Mouse (Mus musculus): ENCODE data around the gene Btnl6. TPM values are rescaled to one million over a fixed set of nuclear protein-coding genes. Genes with fewer than 3 reads are reported as not detected.
"Not testable (repeated sequence)": the region's sequence is repeated elsewhere in the genome, so short reads cannot be mapped to it uniquely, and the experiment has no call there.

Btnl6 gene
- polyA plus RNA-seq, 1 experiment from 2014 or later, result not detected

DNA sequence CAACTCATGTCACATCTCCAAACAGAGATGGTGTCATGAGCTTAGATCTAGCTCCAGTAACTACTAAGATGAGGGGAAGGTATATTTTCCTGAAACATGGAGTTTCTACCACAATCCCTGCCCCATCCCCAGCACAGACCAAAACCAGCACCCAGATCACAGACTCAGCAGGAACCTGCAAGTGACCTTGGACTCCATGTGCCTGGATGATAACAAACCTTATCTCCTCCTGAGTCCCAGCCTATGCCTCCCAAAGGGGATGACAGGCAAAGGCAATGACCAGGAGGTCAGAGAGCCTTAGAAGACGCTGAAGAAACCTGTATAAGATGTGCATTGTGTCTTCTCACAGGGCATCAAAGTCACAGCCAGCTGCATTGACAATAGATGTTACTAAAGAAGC, 1.8 kb upstream of the Btnl6 start:
- H3K4me2 ChIP-seq (ENCODE audit: low read length), result no peak overlapping the region
- H3K36me3 ChIP-seq (ENCODE audit: control insufficient read depth, insufficient read depth, low read length), result no peaks in the 10 kb centered on the region
- H3K27ac ChIP-seq (ENCODE audit: low read depth, low read length), result no peak overlapping the region
- DNase-seq (ENCODE audit: low spot score) (no peak), ATAC-seq (no peak)
- H3K4me1 ChIP-seq (ENCODE audit: control insufficient read depth, insufficient read depth, low read length), result no peaks in the 10 kb centered on the region
- H3K9me3 ChIP-seq (replicated peaks; ENCODE audit: control insufficient read depth, low read length), result no peaks in the 10 kb centered on the region
- H3K9ac ChIP-seq (ENCODE audit: low read length), result no peak overlapping the region
- H3K27me3 ChIP-seq (replicated peaks; ENCODE audit: control insufficient read depth, insufficient read depth, low read length), result no peaks in the 10 kb centered on the region
- WGBS, result 56% methylated on average over 1 of the region's 1 CpGs
- no peak overlapping the region for H3K4me3 ChIP-seq (ENCODE audit: low read depth, low read length)

DNA sequence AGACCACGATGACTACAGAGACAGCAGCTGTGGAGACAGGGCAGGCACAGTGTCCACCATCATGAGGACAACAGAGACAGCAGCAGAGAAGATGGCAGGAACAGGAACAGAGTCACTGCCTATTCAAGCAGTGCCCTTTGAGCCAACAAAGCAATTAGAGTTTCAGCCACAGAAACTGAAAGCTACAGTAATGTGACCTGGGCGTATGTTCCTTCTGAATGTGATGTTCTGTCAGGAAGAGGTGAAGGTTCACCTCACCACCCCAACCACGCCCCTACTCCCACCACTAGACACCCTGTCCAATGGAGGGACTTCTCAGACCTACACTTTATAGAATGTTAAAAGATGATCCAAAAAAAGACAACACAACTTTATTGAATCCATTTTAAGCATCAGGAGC, 1.4 kb upstream of the Btnl6 start:
- not testable (repeated sequence) for ATAC-seq; DNase-seq (ENCODE audit: low spot score); H3K27ac ChIP-seq (ENCODE audit: low read depth, low read length); H3K36me3 ChIP-seq (ENCODE audit: control insufficient read depth, insufficient read depth, low read length); H3K27me3 ChIP-seq (replicated peaks; ENCODE audit: control insufficient read depth, insufficient read depth, low read length); H3K9me3 ChIP-seq (replicated peaks; ENCODE audit: control insufficient read depth, low read length); H3K4me2 ChIP-seq (ENCODE audit: low read length); H3K9ac ChIP-seq (ENCODE audit: low read length); H3K4me1 ChIP-seq (ENCODE audit: control insufficient read depth, insufficient read depth, low read length); H3K4me3 ChIP-seq (ENCODE audit: low read depth, low read length)
- 74% methylated on average over 3 of the region's 3 CpGs for WGBS

DNA sequence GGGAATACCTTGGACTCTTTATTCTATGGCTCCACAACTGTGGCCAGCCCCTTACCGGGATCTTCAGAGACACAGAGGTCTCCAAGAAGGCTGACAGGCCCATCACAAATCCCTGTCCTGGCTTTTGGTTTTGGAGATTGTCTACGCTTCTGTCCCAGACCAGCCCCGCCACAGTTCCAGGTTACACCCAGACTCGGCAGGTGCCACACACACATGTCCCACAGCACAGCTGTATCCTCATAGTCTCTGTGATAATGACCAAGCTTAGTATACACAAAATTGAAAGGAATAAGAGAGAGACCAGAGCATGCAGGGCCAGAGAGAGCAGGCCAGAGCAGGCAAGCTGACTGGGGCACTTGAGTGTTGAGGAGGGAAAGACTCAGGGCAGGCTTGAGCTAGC, 643 bp upstream of the Btnl6 start:
- 91% methylated on average over 4 of the region's 4 CpGs for WGBS
- no peaks in the 10 kb centered on the region for H3K9me3 ChIP-seq (replicated peaks; ENCODE audit: control insufficient read depth, low read length)
- H3K27ac ChIP-seq (ENCODE audit: low read depth, low read length), result no peak overlapping the region
- DNase-seq (ENCODE audit: low spot score) (no peak), ATAC-seq (no peak)
- H3K27me3 ChIP-seq (replicated peaks; ENCODE audit: control insufficient read depth, insufficient read depth, low read length), result no peaks in the 10 kb centered on the region
- no peak overlapping the region for H3K4me2 ChIP-seq (ENCODE audit: low read length)
- H3K4me1 ChIP-seq (ENCODE audit: control insufficient read depth, insufficient read depth, low read length), result no peaks in the 10 kb centered on the region
- H3K4me3 ChIP-seq (ENCODE audit: low read depth, low read length), result no peak overlapping the region
- no peak overlapping the region for H3K9ac ChIP-seq (ENCODE audit: low read length)
- H3K36me3 ChIP-seq (ENCODE audit: control insufficient read depth, insufficient read depth, low read length), result no peaks in the 10 kb centered on the region

DNA sequence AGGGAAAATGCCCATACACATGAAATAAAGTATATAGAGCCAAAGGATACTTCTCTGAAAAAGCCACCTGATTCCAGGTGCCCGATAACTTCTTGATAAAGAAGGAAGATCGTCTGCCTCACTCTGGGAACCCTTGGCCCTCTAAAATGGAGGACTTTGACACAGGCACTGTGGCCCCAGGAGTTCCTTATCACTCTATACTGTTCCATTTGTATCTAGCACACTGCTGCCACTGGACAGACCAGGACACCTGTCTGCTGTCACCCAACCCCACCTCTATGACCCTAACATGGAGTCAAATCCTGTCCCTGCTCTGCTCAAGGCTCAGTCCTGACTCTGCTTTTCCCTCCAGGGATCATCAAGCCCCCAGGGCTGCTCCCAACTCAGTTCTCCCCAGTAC, 638 bp downstream of the Btnl6 start:
- Histone ChIP-seq H3K27ac (ENCODE audit: low read depth, low read length) (no peak overlapping the region), H3K9me3 (replicated peaks; ENCODE audit: control insufficient read depth, low read length) (no peaks in the 10 kb centered on the region), H3K4me2 (ENCODE audit: low read length) (no peak overlapping the region), H3K4me1 (ENCODE audit: control insufficient read depth, insufficient read depth, low read length) (no peaks in the 10 kb centered on the region), H3K36me3 (ENCODE audit: control insufficient read depth, insufficient read depth, low read length) (no peaks in the 10 kb centered on the region), H3K9ac (ENCODE audit: low read length) (no peak overlapping the region), H3K27me3 (replicated peaks; ENCODE audit: control insufficient read depth, insufficient read depth, low read length) (no peaks in the 10 kb centered on the region), H3K4me3 (ENCODE audit: low read depth, low read length) (no peak overlapping the region)
- no peak for DNase-seq (ENCODE audit: low spot score)
- no peak for ATAC-seq
- 77% methylated on average over 2 of the region's 2 CpGs for WGBS

DNA sequence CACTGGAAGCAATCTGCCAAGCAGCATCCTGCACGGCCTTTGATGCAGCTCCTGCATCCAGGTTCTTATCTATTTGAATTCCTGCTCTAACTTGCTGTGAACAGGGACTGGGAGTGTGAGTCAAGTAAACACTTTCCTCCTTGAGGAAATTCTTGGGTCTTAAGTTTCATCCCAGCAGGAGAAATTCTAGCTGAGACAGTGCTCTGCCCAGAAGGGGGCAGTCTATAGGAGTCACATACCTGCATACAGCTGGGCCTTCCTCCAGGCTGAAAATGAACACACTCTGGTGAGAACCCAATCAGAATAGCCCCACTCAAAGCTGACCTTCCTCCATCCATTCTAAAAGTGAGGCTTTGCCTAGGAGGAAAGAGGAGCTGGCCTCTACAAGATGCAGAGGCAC, 5.4 kb downstream of the Btnl6 start:
- H3K27me3 ChIP-seq (replicated peaks; ENCODE audit: control insufficient read depth, insufficient read depth, low read length); H3K4me1 ChIP-seq (ENCODE audit: control insufficient read depth, insufficient read depth, low read length); H3K4me3 ChIP-seq (ENCODE audit: low read depth, low read length); H3K36me3 ChIP-seq (ENCODE audit: control insufficient read depth, insufficient read depth, low read length); H3K27ac ChIP-seq (ENCODE audit: low read depth, low read length); DNase-seq (ENCODE audit: low spot score); ATAC-seq; H3K4me2 ChIP-seq (ENCODE audit: low read length); H3K9me3 ChIP-seq (replicated peaks; ENCODE audit: control insufficient read depth, low read length); H3K9ac ChIP-seq (ENCODE audit: low read length): not testable (repeated sequence)
- WGBS, result 85% methylated on average over 1 of the region's 1 CpGs

DNA sequence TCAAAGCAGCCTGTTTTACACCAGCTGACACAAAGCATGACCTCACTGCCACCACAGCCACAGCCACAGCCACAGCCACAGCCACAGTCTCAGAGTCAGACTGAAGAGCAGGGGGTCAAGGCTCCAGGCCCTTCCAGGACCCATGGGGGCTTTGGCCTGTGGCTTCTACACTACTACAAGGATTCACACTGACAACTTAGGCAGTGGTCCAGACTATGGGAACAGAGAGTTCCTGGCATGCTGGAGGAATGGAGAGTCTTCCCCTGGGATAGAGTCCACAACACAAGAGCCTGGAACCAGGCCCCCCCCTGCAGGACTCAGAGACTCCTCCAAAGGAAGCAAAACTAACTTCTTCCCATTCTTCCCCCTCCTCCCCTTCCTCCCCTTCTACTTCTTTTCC, 9.6 kb downstream of the Btnl6 start:
- H3K4me1 ChIP-seq (ENCODE audit: control insufficient read depth, insufficient read depth, low read length), result no peaks in the 10 kb centered on the region
- H3K27ac ChIP-seq (ENCODE audit: low read depth, low read length), result no peak overlapping the region
- ATAC-seq (no peak), DNase-seq (ENCODE audit: low spot score) (no peak)
- no peak overlapping the region for H3K4me3 ChIP-seq (ENCODE audit: low read depth, low read length)
- no peak overlapping the region for H3K4me2 ChIP-seq (ENCODE audit: low read length)
- no peaks in the 10 kb centered on the region for H3K27me3 ChIP-seq (replicated peaks; ENCODE audit: control insufficient read depth, insufficient read depth, low read length)
- no peaks in the 10 kb centered on the region for H3K9me3 ChIP-seq (replicated peaks; ENCODE audit: control insufficient read depth, low read length)
- H3K9ac ChIP-seq (ENCODE audit: low read length), result no peak overlapping the region
- no peaks in the 10 kb centered on the region for H3K36me3 ChIP-seq (ENCODE audit: control insufficient read depth, insufficient read depth, low read length)

DNA sequence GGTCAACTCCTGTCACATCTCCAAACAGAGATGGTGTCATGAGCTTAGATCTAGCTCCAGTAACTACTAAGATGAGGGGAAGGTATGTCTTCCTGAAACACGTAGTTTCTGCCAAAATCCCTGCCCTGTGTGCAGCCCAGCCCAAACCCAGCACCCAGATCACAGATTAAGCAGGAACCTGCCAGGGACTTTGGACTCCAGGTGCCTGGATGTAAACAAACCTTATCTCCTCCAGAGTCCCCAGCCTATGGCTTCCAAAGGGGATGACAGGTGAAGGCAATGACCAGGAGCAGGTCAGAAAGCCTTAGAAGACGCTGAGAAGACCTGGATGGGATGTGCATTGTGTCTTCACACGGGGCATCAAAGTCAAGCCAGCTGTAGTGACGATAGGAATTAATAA, 19.4 kb downstream of the Btnl6 start:
- H3K27me3 ChIP-seq (replicated peaks; ENCODE audit: control insufficient read depth, insufficient read depth, low read length); H3K9me3 ChIP-seq (replicated peaks; ENCODE audit: control insufficient read depth, low read length); H3K4me1 ChIP-seq (ENCODE audit: control insufficient read depth, insufficient read depth, low read length); H3K9ac ChIP-seq (ENCODE audit: low read length); H3K36me3 ChIP-seq (ENCODE audit: control insufficient read depth, insufficient read depth, low read length); DNase-seq (ENCODE audit: low spot score); H3K4me3 ChIP-seq (ENCODE audit: low read depth, low read length); H3K27ac ChIP-seq (ENCODE audit: low read depth, low read length); H3K4me2 ChIP-seq (ENCODE audit: low read length); ATAC-seq: not testable (repeated sequence)
- WGBS, result 88% methylated on average over 2 of the region's 4 CpGs

DNA sequence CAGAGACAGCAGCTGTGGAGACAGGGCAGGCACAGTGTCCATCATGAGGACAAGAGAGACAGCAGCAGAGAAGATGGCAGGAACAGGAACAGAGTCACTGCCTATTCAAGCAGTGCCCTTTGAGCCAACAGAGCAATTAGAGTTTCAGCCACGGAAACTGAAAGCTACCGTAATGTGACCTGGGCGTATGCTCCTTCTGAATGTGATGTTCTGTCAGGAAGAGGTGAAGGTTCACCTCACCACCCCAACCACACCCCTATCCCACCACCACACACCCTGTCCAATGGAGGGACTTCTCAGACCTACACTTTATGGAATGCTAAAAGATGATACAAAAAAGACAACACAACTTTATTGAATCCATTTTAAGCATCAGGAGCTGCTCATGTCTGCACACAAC, 19.8 kb downstream of the Btnl6 start:
- ATAC-seq, result not testable (repeated sequence)
- 80% methylated on average over 3 of the region's 3 CpGs for WGBS

DNA sequence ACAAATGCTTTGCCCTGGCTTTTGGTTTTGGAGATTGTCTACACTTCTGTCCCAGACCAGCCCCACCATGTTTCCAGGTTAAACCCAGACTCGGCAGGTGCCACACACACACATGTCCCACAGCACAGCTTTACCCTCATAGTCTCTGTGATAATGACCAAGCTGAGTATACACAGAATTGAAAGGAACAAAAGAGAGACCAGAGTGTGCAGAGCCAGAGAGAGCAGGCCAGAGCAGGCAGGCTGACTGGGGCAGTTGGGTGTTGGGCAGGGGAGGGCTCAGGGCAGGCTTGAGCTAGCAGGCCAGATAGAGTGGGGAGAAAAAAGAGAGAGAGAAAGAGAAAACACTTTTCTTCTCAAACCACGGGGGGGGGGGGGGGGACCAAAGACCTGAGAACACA, 20.6 kb downstream of the Btnl6 start:
- Histone ChIP-seq H3K9ac (ENCODE audit: low read length) (no peak overlapping the region), H3K36me3 (ENCODE audit: control insufficient read depth, insufficient read depth, low read length) (no peaks in the 10 kb centered on the region), H3K27ac (ENCODE audit: low read depth, low read length) (no peak overlapping the region), H3K4me1 (ENCODE audit: control insufficient read depth, insufficient read depth, low read length) (no peaks in the 10 kb centered on the region), H3K4me2 (ENCODE audit: low read length) (no peak overlapping the region), H3K4me3 (ENCODE audit: low read depth, low read length) (no peak overlapping the region), H3K27me3 (replicated peaks; ENCODE audit: control insufficient read depth, insufficient read depth, low read length) (no peaks in the 10 kb centered on the region), H3K9me3 (replicated peaks; ENCODE audit: control insufficient read depth, low read length) (no peaks in the 10 kb centered on the region)
- DNase-seq (ENCODE audit: low spot score) (no peak), ATAC-seq (no peak)
- WGBS, result 95% methylated on average over 1 of the region's 2 CpGs

More for the DNA sequence above, 19.8 kb downstream of the Btnl6 start:
- not testable (repeated sequence) for H3K27me3 ChIP-seq (replicated peaks; ENCODE audit: control insufficient read depth, insufficient read depth, low read length); H3K27ac ChIP-seq (ENCODE audit: low read depth, low read length); H3K36me3 ChIP-seq (ENCODE audit: control insufficient read depth, insufficient read depth, low read length); H3K9me3 ChIP-seq (replicated peaks; ENCODE audit: control insufficient read depth, low read length); H3K4me1 ChIP-seq (ENCODE audit: control insufficient read depth, insufficient read depth, low read length); H3K9ac ChIP-seq (ENCODE audit: low read length); H3K4me3 ChIP-seq (ENCODE audit: low read depth, low read length); DNase-seq (ENCODE audit: low spot score); H3K4me2 ChIP-seq (ENCODE audit: low read length)

DNA sequence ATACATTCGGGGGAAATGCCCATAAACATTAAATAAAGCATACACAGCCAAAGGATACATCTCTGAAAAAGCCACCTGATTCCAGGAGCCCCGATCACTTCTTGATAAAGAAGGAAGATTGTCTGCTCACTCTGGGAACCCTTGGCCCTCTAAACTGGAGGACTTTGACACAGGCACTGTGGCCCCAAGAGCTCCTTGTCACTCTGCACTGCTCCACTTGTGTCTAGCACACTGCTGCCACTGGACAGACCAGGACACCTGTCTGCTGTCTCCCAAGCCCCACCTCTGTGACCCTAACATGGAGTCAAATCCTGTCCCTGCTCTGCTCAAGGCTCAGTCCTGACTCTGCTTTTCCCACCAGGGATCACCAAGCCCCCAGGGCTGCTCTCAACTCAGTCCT, 22.0 kb downstream of the Btnl6 start:
- H3K4me2 ChIP-seq (ENCODE audit: low read length); H3K4me3 ChIP-seq (ENCODE audit: low read depth, low read length); H3K36me3 ChIP-seq (ENCODE audit: control insufficient read depth, insufficient read depth, low read length); DNase-seq (ENCODE audit: low spot score); ATAC-seq; H3K27me3 ChIP-seq (replicated peaks; ENCODE audit: control insufficient read depth, insufficient read depth, low read length); H3K9me3 ChIP-seq (replicated peaks; ENCODE audit: control insufficient read depth, low read length); H3K9ac ChIP-seq (ENCODE audit: low read length); H3K4me1 ChIP-seq (ENCODE audit: control insufficient read depth, insufficient read depth, low read length); H3K27ac ChIP-seq (ENCODE audit: low read depth, low read length): not testable (repeated sequence)
- 86% methylated on average over 2 of the region's 2 CpGs for WGBS
